Mouse (Mus musculus) thymus, postnatal 25 days (tissue): ENCODE measurements around the gene Add3.

Source experiments
- DNase-seq: peaks from one replicate; pipeline ENCODE4 v3.0.0; 2022

The Add3 gene

DNA sequence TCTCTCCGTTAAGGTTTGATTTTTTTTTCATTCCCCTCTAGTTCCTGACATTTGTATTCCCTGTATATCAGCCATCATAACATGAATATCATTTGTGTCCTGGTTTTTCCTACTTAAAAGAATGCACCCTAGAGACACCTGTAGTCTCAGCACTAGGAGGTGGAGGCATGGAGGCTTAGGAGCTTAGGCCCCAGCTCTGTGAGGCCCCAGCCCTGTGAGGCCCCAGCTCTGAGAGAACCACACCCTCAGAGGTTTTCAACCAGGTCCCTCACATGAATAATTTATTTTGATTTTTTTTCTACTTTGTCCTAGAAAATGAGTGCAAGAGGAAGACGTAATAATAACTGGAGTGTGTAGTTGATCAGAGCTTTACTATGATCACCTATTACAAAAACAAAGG is 107.3 kb downstream of the Add3 start:
- DNase-seq, result no peak

DNA sequence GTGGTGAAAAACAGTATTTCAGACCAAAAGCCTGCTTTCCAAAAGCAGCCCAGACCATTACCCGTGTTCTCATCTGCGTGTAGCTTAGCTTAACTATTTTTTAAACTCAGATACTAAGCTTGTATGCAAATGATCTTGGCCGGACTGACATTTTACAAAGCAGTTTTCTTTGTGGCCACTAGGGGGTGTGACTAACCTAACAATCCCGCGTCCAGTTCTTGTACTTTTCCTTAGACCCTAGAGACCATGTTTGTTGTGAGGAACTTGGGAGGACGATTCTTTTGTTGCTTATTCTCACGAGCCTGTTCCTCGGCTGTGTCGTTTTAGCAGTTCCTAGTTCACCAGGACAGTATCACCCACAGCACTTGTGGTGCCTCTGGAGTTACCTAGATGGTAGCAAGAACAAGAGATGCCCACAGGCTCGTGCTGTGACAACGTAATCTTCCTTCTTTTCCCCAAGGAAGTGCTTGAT is 107.8 kb downstream of the Add3 start:
- peak; percentile 49 for DNase-seq

DNA sequence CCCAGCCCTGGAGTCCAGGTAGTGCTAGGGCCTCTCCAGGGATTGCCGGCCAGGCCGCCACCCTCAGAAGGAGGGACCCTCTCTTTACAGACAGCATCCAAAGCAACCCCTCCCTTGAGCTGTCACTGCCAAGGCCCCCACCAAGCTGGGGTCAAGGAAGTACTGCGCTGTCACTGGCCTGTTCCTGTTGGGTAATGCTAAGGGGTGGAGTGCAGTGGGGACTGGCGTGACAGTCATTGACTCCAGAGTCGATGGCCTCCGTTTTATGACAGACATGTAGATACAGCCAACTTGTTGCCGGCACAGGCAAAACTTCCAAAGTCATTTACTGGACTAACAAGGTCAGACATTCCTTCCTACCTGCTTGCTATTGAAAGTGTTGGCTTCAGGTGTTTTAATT is 110.8 kb downstream of the Add3 start:
- no peak for DNase-seq

GRCm38 (mm10) chr19:53251656-53252055 is 111.4 kb downstream of the Add3 start:
- no peak for DNase-seq

DNA sequence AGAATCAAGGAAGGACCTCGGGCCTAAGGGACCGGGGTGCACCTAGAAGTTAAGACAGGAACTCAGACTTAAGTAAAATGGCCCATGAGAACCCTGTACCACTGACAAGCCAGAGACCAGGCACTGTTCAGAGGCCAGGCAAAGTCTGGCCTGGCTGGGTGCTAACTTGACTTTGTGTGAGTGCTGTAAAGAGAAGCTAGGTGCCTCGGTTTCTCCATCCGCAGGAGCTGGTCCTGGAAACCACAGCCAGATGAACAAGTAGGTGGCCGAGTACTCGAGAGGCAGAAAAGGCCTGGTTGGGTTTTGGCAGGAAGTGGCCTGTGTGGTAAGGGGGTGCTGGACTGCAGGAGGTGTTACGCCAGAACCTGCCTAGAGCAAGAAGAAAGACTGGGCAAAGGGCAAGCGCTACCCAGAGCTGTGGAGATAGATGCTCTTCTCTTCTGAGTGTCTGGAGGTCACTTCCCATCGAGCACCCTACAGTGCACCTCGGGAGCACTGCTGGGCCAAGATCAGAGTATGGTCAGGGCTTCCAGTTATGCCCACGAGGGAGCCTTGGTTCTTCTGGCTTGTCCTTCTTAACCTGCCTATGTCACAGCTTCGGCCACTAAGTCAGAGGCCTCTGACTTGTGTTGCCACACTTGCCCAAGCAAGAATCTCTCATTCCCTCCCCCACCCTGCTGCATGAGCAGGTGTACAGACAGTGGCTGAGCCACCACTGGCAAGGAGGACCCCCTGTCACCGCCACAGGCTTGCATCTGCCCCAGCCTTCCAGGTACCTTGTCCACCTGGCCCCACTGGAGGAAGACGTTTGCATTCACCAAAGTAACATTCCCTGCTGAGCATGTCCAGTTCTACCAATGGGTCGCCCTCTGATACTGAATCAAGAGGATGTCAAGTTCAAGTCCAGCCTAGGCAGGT is 112.1 kb downstream of the Add3 start:
- no peak for DNase-seq

- DNase-seq, result no peak
These were observed 116.1 kb downstream of the Add3 start for GRCm38 (mm10) chr19:53256361-53256760.

GRCm38 (mm10) chr19:53256991-53257594 is 116.8 kb downstream of the Add3 start:
- DNase-seq, result no peak

DNA sequence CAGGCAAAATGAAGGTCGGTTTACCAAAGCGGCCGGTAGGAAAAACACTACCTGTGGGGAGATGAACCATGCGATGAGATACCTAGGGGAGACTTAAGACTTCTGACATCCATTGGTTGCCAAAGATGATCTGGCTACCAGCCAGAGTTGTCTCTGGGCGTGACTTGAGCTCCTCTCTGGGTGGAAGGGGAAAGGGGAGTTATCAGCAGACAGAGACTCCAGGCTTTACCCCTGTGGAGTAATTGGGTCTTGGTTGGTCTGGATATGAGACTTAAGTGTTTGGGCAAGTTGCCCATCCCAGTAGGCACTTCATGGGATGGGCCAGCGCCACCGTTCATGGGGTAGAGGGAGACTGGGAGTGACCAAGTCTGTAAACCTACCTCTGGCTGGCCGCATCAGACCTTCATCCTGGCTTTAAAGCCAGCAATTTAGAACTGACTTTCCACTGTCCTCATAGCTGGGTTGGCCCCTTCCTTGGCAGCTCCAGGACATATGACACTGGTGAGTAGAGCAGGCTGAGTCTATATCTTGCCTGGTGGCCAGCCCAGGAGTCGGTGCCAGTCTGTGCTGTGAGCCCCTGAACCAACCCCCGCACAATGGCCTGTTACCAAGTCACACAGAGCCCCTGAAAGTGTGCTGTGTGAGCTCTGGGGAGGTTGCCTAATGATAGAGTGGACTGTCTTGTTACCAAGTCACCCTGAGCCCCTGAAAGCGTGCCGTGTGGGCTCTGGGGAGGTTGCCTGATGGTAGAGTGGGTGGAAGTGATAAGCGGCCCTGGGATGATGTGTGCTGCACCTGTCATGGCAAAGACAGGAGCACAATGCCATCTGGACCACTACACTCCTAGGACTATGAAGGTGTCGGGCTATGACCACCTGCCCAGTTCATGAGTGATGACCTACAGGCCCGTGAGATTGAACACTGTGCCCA is 117.7 kb downstream of the Add3 start:
- DNase-seq, result no peak

DNA sequence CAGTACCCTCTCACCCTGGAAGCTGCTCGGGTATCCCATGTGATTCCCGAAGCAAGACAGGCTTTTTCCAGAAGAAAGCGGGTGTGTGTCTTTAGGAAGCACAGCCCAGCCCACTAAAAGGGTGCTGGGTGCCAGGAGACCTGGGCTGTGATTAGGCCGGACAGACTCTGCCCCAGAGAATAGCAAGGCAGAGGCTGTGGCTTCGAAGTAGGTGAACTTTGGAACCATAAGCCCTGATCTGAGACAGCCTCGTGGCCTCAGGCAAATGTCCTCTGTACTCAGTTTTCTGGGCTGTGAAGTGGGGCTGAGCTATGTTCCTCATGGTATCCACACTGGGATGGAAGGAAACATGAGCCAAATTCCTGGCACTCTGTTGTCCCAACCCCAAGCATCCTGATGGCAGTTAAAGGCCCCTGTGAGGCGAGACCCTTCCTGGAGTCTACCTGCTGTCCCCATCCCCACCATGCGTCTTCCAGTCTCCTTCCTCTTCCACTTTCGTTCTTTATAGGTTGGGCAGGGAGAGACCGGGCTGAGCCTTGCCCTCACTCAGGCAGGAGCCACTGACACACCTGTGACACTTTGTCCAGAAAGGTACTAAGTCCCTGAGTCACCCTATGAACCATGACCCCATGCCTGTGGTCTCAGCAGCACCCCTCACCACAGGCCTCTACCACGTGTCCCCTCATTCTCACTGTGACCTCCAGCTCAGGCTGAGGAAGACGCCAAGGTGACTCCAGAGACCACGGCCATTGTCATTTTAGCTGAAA is 118.7 kb downstream of the Add3 start:
- DNase-seq, result no peak

- DNase-seq, result no peak
These were observed 119.3 kb downstream of the Add3 start for GRCm38 (mm10) chr19:53259541-53259940.

DNA sequence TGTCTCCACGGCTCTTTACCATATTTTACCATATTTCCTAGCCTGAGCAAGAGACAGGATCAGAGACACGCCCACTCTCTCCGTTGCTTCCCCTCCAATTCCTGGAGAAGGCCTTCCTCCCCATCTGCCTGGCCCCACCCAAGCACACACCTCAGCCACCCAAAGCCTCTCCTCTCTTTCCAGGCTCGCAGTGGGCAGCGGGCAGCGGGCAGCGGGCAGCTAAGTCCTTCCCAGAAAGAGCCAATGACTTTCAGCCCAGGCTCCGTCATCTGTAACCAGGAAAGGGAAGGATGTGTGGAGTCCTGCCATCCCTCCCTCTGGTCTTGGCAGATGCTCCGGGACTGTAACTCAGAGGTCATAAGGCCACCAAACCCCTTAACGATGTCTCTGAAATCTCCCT is 120.0 kb downstream of the Add3 start:
- DNase-seq, result no peak

GRCm38 (mm10) chr19:53260828-53261227 is 120.6 kb downstream of the Add3 start:
- no peak for DNase-seq

DNA sequence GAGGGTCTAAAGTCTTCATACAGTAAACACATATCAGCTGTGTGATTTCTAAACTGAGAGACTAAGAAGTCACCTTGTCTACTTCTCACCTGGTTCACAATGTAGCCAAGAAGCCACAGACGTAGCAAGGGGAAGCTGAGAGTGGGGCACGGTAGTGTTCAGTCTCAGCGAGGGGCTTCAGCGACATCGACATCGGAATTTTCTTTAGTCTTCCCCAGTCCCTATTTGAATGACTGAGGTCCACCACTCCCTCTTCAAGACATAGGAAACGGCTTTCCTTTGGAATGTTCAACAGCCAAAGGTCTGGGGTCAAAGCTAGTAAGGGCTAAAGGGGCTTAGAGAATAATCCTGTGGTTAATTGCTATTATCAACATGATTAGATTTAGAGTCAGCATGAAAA is 121.8 kb downstream of the Add3 start:
- no peak for DNase-seq

GRCm38 (mm10) chr19:53263859-53264733 is 123.9 kb downstream of the Add3 start:
- DNase-seq, result peak; percentile 14

- no peak for DNase-seq
These were observed 124.8 kb downstream of the Add3 start for GRCm38 (mm10) chr19:53264821-53265727.

DNA sequence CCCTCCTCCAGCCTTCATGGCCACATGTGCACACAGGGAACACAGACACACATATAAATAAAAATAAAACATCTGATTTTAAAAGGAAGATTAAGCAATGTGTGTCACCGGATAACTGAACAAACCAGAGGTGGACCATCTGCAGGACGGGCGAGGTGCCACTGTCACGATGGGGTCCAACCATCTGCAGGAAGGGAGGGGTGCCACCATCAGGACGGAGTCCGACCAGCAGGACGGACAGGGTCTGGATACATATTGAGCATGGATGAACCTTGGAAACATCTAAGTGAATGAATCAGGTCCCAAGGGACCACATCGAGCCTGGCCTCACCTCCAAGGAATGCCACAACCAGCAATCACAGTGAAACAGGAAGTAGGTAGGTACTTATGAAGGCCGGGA is 127.1 kb downstream of the Add3 start:
- DNase-seq, result no peak

DNA sequence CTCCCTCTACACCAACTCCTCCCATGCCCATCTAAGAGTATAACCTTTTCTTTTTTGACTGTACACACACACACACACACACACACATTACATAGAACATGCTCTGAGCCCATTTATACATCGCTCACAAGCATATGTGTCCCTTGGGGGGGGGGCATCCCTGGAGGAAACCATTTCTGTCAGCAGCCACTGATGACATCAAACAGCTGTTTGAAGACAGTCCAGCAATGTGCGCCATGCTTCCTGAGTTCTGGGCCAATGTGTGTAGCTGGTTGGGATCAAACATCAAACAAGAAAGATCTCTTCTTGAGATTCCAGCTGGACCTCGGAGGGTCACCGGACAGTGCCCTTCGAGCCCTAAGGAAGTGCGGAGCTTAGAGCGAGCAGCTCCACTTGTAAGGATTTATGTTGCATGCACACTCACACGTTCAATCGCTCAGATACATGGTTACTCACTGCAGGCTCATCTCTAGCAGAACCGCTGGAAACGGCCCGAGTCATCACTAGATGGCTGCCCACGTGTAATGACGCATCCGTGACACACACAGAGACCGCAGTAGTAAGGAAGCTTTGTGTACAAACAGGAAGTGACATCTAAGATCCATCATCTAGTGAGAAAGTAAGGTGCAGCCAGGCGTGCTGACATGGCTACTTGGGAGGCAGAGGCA is 132.9 kb downstream of the Add3 start:
- no peak for DNase-seq

- DNase-seq, result no peak
These were observed 133.7 kb downstream of the Add3 start for GRCm38 (mm10) chr19:53273781-53274428.

DNA sequence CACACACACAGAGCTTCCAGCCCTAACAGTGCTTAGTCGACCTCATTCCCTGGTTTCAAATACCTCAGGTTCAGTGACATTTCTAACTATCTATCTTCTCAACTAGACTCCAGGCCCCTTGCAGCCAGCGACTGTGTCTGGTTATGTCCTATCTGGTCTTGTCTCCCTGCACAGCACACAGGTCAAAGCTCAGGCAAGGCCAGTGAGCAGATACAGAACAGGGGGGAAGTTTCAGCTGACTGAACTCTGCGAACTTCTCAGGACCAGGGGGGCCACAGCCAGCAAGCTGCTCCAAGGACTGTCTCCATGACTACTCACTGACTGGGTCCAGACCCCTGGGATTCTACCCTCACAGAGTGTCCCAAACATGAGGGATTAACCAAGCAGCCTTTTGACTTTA is 135.0 kb downstream of the Add3 start:
- no peak for DNase-seq
